Mouse (Mus musculus) kidney, adult 2 months (tissue): Measurements from ENCODE around the gene Reep1.

ENCODE experiments used
- CTCF ChIP-seq: fragments of 200-500 bp; conservative IDR thresholded peaks from 2 replicates; pipeline ENCODE4 v1.5.1; 2011; ENCODE audit warnings: low read depth, mild to moderate bottlenecking, control low read depth, low read length, moderate library complexity, mixed read lengths; ENCODE audit not compliant: insufficient read depth, insufficient read length
- POLR2A ChIP-seq: fragments of 200-500 bp; IDR thresholded peaks from one replicate; pipeline ENCODE4 v1.6.1; 2011; ENCODE audit warnings: low read depth, low read length, control low read depth

DNA sequence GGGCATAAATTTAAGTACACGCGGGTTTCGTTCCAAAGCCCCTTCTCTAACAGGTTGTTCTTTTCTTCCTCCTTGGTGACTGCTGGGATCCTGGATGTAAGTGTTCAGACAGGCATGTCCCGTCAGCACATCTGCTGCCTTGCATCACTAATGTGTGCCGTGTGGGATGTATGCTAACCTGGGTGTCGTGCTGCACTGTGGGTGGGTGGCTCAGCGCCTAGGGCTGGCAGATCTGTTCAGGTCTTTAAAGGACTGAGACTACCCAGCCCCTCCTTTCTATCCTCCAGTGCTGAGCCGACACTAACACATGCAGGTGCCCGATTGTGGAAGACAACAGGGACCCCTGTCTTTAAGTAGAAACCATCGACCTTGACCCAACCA lies 94.3 kb downstream of the Reep1 start:
- TF ChIP-seq CTCF: no peak
- no peak for TF ChIP-seq POLR2A
